Mouse (Mus musculus) right cerebral cortex, adult 18-20 months (tissue): ENCODE data around the gene Thyn1.
A peak's percentile ranks its signal among the peaks of the same experiment; 100 is the strongest.

ENCODE experiments used
- DNase-seq: peaks from one replicate; pipeline ENCODE4 v3.0.0; 2022; ENCODE audit warnings: mixed read lengths

Gene Thyn1

DNA sequence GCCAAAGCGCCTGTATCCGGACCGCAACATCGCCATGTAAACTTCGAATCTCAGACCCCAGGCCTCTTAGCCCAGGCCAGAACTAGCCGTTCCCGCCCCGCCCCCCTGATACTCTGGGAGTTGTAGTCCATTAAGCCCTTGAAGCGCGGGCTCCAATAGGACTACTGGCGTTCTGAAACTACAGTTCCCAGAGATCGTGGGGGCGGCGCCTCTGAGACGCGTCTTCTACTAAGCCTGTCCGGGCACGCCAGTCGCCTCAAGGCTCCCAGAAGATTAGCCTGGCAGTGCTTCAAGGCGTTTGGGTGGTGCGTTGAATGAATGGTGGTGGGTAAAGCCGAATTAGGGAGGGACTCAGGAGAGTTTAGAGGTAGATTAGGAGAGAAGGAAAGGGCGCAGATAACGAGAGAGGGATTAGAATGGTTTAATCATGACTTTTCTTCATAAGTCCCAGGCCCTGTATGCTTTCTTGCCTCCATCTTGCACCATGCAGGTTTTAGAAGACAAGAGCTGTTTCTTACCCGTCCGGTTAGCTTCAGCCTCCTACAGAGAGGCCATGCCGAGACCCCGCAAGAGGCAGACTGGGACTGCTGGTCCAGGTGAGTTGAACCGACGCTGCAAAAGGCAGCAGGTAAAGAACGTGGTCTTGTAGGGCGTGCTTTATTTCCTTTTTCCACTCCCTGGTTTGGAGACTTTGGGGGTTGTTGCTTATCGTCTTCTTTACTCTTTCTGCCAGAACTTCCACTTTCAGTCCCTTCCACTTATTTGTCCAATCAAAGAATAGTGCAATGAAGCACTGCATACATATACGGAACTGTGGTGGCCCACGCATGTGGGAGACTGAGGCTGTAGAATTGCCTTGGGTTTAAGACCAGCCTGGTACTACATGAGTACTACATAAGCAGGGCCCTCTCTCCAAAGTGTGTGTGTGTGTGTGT lies at the start of gene Thyn1, which contains the start of gene Acad8:
Gene Thyn1, plus strand, starts transcription at position 250 of the 935 bp plus-strand sequence.
Gene Acad8, minus strand, starts transcription at position 106 of the 935 bp plus-strand sequence.
- peak; percentile 96 for DNase-seq

DNA sequence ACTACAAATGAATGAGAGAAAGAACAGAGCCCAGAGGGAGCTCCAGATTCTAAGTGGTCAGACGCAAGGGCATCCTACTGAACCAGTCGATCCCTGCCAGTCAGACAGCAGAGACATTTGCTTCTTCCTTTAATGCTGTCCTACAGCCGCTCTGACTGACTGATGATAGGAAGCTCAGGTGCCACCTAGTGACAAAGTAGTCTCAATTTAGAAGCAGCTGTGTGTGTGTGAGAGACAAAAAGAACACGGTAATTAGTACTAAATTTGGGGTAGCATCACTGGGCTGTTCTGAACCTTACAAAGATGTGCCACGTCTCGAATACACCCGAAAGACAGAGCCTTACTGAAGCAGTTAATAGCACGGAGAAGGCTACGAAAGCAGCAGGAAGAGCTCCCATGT lies 21.8 kb upstream of the Thyn1 start:
- peak; percentile 19 for DNase-seq

DNA sequence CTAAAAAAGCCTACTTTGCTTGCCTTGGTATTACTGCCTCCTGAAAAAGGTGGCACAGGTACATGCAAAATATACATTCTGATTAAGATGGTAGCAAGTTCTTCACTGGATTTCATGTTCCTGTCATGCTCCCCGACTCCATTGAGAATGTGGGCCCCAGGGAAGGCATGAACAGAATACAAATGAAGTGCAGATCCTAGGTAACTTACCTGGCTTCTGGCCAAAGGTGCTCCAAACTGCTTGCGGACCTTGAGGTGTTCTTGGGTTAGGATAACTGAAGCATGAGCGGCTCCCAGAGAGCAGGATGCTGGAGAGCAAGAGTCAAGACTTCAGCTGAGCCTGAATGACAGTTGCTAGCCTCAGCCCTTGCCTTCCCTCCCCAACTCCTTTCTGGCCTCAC lies 20.7 kb upstream of the Thyn1 start:
- DNase-seq: no peak

DNA sequence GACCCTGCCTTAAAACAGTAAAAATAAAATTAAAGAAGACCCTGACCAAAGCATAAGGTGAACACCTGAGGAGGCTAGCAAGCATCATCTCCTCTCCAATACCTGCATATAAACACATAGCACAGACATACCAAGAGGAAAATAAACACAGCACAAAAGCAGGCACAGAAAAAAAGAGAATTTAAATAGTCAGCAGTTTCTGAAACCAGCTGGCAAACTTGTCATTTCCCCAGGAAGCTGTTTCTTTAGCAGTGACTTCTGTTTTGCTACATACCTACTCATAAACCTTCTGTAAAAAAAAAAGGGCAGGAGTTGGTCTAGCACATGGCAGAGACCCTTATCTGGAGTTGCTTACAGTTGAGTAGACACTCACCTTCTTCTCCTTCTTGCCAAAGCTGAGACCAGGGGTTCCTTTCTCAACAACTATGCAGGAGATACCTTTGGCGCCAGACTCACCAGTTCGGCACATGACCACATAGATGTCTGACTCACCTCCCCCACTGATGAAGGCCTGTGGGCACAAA lies 14.4 kb upstream of the Thyn1 start:
- DNase-seq: no peak

GRCm38 (mm10) chr9:26985668-26986277 lies 13.7 kb upstream of the Thyn1 start:
- no peak for DNase-seq

DNA sequence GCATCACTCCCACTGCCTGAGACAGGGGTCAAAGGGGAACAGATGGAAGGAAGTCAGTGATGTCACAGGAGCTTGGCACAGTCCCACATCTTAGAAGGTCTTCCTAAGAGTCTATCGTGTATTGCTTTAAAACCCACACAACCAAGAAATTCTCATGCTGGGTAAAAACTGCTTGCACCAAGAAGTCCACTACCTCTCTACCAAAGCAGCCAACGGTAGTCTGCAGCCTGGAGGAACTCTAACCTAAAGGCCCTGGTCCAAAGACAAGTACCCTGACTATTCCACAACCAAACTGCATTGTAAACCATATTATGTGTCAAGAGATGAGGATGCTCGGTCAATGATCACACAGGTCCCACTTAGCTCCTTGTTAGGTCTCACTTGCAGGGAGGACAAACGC lies 9.3 kb upstream of the Thyn1 start:
- no peak for DNase-seq

- DNase-seq: no peak
Measured at GRCm38 (mm10) chr9:26993118-26993517, 6.4 kb upstream of the Thyn1 start.

- DNase-seq: no peak
Measured at GRCm38 (mm10) chr9:26993900-26994299, 5.6 kb upstream of the Thyn1 start.

DNA sequence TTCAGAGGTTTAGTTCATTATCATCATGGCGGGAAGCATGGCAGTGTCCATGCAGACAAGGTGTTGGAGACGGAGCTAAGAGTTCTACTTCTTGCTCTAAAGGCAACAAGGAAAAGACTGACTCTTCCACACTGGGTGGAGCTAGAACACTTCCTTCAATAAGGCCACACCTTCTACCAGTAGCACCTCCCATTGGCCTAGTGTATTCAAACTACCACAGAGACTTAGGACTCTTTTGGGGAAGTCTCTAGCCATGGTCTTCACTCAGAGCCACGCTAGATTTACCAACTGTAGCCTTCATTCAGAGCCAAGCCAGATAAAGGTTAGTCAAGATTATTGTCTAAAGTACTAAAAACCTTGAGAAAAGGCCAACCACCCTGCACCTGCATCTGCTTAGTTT lies 2.4 kb upstream of the Thyn1 start:
- DNase-seq: no peak

- no peak for DNase-seq
Measured at GRCm38 (mm10) chr9:26997501-26997900, 2.0 kb upstream of the Thyn1 start.

- no peak for DNase-seq
Measured at GRCm38 (mm10) chr9:26998669-26999460, 645 bp upstream of the Thyn1 start.

DNA sequence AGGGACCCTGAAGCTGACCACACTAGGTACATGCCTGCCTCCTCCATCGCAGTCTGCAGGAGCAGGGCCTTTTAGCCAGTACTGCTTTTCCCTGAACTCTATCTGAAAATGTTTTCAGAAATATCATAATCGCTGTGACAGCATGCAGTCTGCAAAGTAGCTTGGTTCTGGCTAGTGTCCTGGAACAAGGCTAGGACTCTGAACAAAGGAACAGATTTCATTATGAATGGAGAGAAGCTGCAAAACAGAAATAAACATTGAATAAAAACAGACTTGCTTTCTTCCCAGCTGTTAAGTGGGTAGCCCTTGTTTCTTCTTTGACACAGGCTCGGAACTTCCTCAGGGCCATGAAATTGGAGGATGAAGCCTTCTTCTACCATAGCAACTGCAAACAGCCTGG lies 5.7 kb downstream of the Thyn1 start:
- no peak for DNase-seq

- DNase-seq: no peak
Measured at GRCm38 (mm10) chr9:27005933-27006332, 6.4 kb downstream of the Thyn1 start.

DNA sequence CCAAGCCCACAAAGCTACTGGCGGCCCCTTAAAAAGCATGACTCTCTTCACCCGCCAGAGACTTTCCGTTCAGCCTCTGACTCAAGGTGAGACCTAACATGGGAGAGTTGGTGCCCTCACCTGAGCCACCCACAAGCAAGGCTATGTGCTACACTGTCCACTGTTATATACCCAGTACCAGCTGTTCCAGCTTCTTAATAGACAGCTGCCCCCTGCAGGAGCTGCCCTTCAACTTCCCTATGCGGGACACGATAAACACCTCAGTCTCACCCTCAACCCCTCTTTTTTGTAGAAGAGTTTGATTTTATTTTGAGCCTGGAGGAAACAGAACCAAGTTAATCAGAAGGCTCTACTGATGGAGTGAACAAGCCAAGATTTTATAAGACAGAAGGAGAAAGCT lies 7.4 kb downstream of the Thyn1 start:
- no peak for DNase-seq

- DNase-seq: no peak
Measured at GRCm38 (mm10) chr9:27009231-27009630, 9.7 kb downstream of the Thyn1 start.

GRCm38 (mm10) chr9:27011572-27011971 lies 12.1 kb downstream of the Thyn1 start:
- DNase-seq: no peak

DNA sequence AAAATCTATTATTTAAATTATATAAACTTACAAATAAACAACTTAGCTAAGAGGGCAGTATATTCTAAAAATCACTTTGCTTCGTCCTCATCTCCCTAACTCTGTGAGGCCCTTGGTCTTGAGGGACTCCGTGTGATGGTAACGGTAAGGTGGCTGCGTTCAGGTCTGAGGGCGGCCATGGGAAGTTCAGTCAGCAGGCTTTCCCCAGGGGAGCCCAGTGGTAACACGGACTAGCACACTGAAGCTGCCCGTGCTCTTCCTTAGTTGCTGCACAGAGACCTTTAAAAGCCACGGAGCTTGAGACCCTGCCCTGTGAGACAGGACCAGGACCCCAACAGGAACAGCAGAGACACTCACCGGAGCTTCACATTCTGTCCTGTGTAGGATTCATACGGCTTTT lies 19.5 kb downstream of the Thyn1 start:
- DNase-seq: no peak

DNA sequence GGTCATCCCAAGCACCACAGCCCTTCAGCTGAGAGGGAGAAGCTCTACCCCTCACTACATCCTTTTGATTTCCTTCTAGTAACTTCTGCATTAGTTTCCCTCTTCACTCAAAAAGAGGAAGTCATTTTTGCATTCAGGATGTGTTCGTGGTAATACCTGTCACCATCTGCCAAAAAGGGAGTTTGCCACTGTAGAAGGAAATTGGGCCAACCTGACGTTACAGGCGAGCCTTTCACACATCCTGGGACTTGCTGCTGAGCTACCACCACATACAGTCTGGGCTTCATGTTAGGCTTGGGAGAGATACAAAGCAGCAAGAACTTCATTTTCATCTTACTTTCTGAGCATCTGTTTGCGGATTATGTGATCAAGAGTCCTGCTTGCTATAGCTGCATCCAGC lies 24.2 kb downstream of the Thyn1 start:
- no peak for DNase-seq

DNA sequence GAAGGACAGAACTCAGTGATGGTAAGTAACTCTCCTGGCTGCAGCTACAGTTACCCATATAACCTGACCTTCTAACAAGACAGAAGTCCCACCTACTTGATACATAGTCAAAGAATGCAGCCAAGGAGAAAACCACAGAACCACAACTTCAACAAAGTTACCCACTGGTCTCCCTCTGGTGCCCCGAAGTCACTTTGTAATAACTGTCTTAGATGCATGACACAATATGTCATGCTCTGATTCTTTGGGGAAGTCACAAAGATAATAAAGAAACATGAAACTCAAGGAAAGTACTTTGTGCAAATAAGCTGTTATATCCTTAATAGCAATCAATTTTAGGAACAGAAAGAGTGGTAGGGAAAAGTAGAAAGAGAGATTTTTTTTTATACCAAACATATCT lies 27.2 kb downstream of the Thyn1 start:
- no peak for DNase-seq

DNA sequence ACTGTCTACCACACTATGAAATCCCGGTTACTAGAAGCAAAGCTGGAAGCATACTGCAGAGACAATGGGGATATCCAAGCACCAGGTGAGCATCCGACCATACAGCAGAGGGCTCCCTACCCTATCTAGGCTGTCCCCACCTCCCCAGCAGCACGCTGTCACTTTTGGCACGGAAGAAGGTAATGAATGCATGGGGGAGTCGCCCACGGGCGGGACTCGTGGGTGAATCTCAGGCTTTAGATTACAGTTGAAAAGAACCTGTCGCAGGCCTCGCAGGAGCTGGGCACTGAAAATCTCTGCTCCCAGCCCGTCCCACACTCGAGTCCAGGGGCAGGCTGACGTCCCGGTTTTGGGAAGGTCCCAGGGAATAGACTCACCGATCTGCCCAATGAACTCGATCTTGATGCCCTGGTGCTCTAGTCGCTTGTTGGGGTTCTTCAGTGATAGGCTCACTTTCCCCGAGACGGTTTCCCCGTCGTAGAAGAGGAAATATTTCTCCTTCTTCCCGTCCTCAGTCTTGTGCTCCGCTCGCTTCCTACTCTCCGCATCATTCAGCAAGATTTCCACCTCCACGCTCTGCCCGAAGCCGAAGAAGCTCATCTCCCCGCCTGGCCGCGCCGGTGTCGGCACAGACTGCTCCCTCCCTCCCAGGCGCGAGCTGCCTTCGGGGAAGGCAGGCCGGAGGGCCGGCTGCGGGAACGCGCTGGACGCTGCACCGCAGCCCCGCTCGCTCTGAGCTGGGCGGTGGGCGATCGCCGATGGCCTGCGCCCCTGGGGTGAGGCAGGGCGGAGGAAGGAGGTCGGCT lies 29.7 kb downstream of the Thyn1 start:
- DNase-seq: peak; percentile 78

- DNase-seq: peak; percentile 98
Measured at GRCm38 (mm10) chr9:27029828-27030762, 30.6 kb downstream of the Thyn1 start, which contains the start of the genes Vps26b and Ncapd3. Gene Vps26b, minus strand, starts transcription at chr9:27030065. Gene Ncapd3, plus strand, starts transcription at chr9:27030175.
